Mouse (Mus musculus): ENCODE results near the gene Smad9.

Smad9 gene

DNA sequence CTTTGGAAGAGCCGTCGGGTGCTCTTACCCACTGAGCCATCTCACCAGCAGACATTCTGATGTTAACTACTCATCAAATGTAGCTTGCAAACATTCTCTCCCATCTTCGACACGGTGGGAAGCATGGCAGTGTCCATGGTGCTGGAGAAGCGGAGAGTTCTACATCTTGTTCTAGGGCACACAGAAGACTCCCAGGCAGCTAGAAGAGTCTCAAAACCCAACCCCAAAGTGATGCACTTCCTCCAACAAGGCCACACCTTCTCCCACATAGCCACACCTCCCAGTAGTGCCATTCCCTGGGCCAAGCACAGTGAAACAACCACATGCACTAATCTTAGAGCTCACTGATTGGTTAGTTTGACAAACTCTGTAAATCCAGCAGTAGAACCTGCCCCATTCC is 53.7 kb downstream of the Smad9 start:
- no peak for DNase-seq (ENCODE audit: low spot score)

DNA sequence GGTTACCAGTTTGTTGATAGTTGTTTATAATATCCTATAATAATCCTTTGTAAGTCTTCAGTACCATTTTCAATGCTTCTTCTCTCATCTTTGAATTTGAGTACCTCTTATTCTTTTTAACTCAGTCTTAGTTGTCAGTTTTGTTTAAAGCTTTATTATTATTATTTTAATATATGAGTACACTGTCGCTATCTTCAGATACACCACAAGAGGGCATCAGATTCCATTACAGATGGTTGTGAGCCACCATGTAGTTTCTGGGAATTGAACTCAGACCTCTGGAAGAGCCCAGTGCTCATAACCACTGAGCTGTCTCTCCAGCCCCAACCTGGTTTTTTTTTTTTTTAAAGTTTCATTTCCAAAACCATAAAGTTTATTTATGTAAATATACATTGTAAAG is 56.2 kb downstream of the Smad9 start:
- no peak for DNase-seq (ENCODE audit: low spot score)

GRCm38 (mm10) chr3:54813418-54813988 is 58.1 kb downstream of the Smad9 start:
- DNase-seq (ENCODE audit: low spot score) = no peak

- DNase-seq (ENCODE audit: low spot score) = no peak
Observed at GRCm38 (mm10) chr3:54814622-54815021, 59.2 kb downstream of the Smad9 start.

DNA sequence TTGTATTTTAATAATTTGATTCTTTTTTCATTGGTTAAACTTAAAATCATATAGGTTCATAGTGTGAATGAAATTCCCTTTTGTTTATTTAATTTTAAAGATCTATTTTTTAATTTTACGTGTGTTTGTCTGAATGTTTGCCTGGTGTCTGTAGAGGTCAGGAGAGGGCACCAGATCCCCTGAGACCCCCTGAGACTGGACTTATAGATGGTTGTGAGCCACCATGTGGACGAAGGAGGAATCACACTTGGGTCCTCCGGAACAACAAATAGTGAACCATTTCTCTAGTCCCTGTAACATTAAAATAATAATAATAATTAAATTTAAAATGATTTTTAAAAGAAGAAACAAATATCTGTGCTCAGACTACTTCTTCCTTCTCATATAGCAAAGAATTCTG is 59.9 kb downstream of the Smad9 start:
- no peak for DNase-seq (ENCODE audit: low spot score)

GRCm38 (mm10) chr3:54822526-54822925 is 67.1 kb downstream of the Smad9 start:
- no peak for DNase-seq (ENCODE audit: low spot score)

DNA sequence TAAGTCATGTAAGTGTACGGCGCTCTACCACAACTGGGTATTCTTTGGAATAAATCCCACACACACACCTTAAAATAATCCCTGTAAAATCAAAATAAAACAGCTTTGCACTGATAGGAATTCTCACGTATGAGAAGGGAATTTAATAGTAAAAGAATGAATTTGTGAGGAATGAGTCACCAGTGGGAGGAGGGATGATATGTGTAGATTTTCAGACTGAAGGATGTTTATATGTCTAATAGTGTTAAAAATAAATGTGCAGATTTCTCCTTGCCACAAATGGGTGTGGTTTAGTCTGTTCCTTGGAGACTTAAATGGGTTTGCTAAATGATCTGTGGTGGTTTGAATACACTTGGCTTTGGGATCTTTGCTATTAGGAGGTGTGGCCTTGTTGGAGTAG is 77.1 kb downstream of the Smad9 start:
- no peak for DNase-seq (ENCODE audit: low spot score)

GRCm38 (mm10) chr3:54835421-54835820 is 80.0 kb downstream of the Smad9 start:
- DNase-seq (ENCODE audit: low spot score) = no peak

All from ovary, postnatal 14 days (tissue).